ENCODE assay signal across 8 mouse cellular contexts in the genomic region with DNA sequence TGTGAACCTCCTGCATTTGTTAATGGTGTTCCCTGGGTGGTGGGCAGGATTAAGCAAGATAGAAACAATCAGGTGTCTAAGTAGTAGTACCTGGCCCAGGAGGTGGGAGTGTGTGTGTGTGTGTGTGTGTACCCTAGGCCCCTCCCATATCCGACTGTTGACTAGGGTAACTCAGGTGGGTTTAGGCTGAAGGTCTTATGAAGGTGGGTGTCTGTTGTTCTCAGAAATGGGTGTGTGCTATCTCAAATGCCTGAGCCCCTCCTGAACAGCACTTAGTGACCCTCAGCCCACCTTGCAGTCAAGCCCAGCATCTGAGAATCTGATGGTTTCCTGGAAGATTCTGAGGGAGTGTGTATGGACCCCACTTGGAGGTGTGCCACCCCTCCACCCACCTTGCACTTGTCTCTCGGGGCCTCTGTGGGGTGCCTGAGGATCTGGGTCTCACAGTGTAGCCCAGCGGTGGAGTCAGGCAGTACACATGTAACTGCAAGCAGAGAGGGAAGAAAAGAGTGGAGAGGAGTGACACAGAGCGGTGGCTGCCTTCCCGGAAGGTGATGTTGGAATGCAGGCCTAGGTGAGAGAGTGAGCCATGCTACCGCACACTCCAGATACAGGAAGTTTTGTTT. TPM values are rescaled to one million over a fixed set of nuclear protein-coding genes. Genes with fewer than 3 reads are reported as not detected.
A peak's percentile ranks its signal among the peaks of the same experiment; 100 is the strongest.
DNase-seq lines count a peak whose midpoint lies in the region; ATAC-seq lines count a peak whose summit lies in the region.

No protein-coding gene starts in this region.

- H3K4me1 ChIP-seq in hindbrain, embryonic 13.5 days (replicated peaks), result peaks cover 48% of the 10 kb centered on the region
- H3K4me1 ChIP-seq in hindbrain, embryonic 10.5 days (replicated peaks), result peaks cover 34% of the 10 kb centered on the region
- peaks cover 56% of the 10 kb centered on the region for H3K4me1 ChIP-seq in heart, embryonic 16.5 days (ENCODE audit: control insufficient read depth, insufficient read depth, low read length)
- peaks cover 34% of the 10 kb centered on the region for H3K4me1 ChIP-seq in stomach, embryonic 15.5 days

- peaks cover 18% of the 10 kb centered on the region for H3K36me3 ChIP-seq in hindbrain, embryonic 13.5 days
- H3K36me3 ChIP-seq in hindbrain, embryonic 10.5 days, result peaks cover 49% of the 10 kb centered on the region
- no peaks in the 10 kb centered on the region for H3K36me3 ChIP-seq in heart, embryonic 16.5 days (ENCODE audit: control insufficient read depth, insufficient read depth)
- no peaks in the 10 kb centered on the region for H3K36me3 ChIP-seq in stomach, embryonic 15.5 days

- no peak overlapping the region for H3K4me2 ChIP-seq in hindbrain, embryonic 13.5 days
- H3K4me2 ChIP-seq in heart, embryonic 16.5 days (ENCODE audit: low read depth, low read length), result peak overlapping the region; percentile 44
- no peak overlapping the region for H3K4me2 ChIP-seq in stomach, embryonic 15.5 days

- H3K9ac ChIP-seq in hindbrain, embryonic 13.5 days, result no peak overlapping the region
- H3K9ac ChIP-seq in heart, embryonic 16.5 days (ENCODE audit: low read length), result peak overlapping the region; percentile 73
- H3K9ac ChIP-seq in stomach, embryonic 15.5 days, result no peak overlapping the region

- ATAC-seq in hindbrain, embryonic 13.5 days (ENCODE audit: low FRiP score), result no peak
- no peak for ATAC-seq in heart, embryonic 16.5 days (replicated peaks; ENCODE audit: extremely low read depth, insufficient read depth, low FRiP score)
- ATAC-seq in stomach, embryonic 15.5 days (ENCODE audit: insufficient read depth, low FRiP score, low read depth), result no peak

- WGBS in hindbrain, embryonic 13.5 days, result 84% methylated on average over 6 of the region's 6 CpGs
- WGBS in hindbrain, embryonic 10.5 days, result 85% methylated on average over 6 of the region's 6 CpGs
- WGBS in heart, embryonic 16.5 days, result 56% methylated on average over 6 of the region's 6 CpGs
- 66% methylated on average over 6 of the region's 6 CpGs for WGBS in stomach, embryonic 15.5 days

- DNase-seq in hindbrain, embryonic 10.5 days (ENCODE audit: low spot score), result no peak
- peak; percentile 62 for DNase-seq in thymus, postnatal 0 days (ENCODE audit: low spot score)
- no peak for DNase-seq in thymus, postnatal 10 days (ENCODE audit: low spot score in 2 of 2)
- DNase-seq in adrenal gland, adult 8-10 months, result no peak
- DNase-seq in right cerebral cortex, postnatal 25 days, result no peak

- H3K9me3 ChIP-seq in hindbrain, embryonic 13.5 days, result no peaks in the 10 kb centered on the region
- H3K9me3 ChIP-seq in hindbrain, embryonic 10.5 days, result no peaks in the 10 kb centered on the region
- no peaks in the 10 kb centered on the region for H3K9me3 ChIP-seq in heart, embryonic 16.5 days (replicated peaks; ENCODE audit: control insufficient read depth, low read length)
- H3K9me3 ChIP-seq in stomach, embryonic 15.5 days, result no peaks in the 10 kb centered on the region

- no peak overlapping the region for H3K4me3 ChIP-seq in hindbrain, embryonic 13.5 days
- no peak overlapping the region for H3K4me3 ChIP-seq in hindbrain, embryonic 10.5 days
- no peak overlapping the region; the same call in 1 of the 2 replicates for H3K4me3 ChIP-seq in heart, embryonic 16.5 days (ENCODE audit: low read length)
- no peak overlapping the region for H3K4me3 ChIP-seq in stomach, embryonic 15.5 days (replicated peaks)

- peak overlapping the region; percentile 64; the same call in 1 of the 2 replicates for H3K27ac ChIP-seq in hindbrain, embryonic 13.5 days
- H3K27ac ChIP-seq in hindbrain, embryonic 10.5 days, result no peak overlapping the region
- peak overlapping the region; percentile 98 for H3K27ac ChIP-seq in heart, embryonic 16.5 days (ENCODE audit: low read length)
- H3K27ac ChIP-seq in stomach, embryonic 15.5 days, result peak overlapping the region; percentile 85

- H3K27me3 ChIP-seq in hindbrain, embryonic 13.5 days, result no peaks in the 10 kb centered on the region
- no peaks in the 10 kb centered on the region for H3K27me3 ChIP-seq in hindbrain, embryonic 10.5 days (ENCODE audit: insufficient read depth, poor library complexity, severe bottlenecking)
- no peaks in the 10 kb centered on the region for H3K27me3 ChIP-seq in heart, embryonic 16.5 days (ENCODE audit: control insufficient read depth, insufficient read depth, low read length)
- no peaks in the 10 kb centered on the region for H3K27me3 ChIP-seq in stomach, embryonic 15.5 days (replicated peaks)

RNA-seq across cellular contexts. Expression of a gene that starts 35.0 kb away (rescaled TPM):
- 34.5 and 35.5 TPM in 2 replicates for polyA plus RNA-seq in hindbrain, embryonic 13.5 days (2015; fragmentation: Nextera tagmentation; extraction: Ambion mirVana)
- polyA plus RNA-seq in hindbrain, embryonic 10.5 days (2016; fragmentation: Nextera tagmentation; extraction: Ambion mirVana), result 26.8 and 36.8 TPM in 2 replicates
- 22.4 and 26.4 TPM in 2 replicates for polyA plus RNA-seq in thymus, postnatal 0 days (2015; fragmentation: Nextera tagmentation; extraction: Ambion mirVana)
- polyA plus RNA-seq in heart, embryonic 16.5 days (2015; fragmentation: Nextera tagmentation; extraction: Ambion mirVana), result 35.5 and 35.7 TPM in 2 replicates
- polyA plus RNA-seq in stomach, embryonic 15.5 days (2015; fragmentation: Nextera tagmentation; extraction: Ambion mirVana), result 15.8 and 19.3 TPM in 2 replicates
- 10 to 100 TPM; 41.3 to 67.9 (median 53.3) TPM for total RNA-seq in adrenal gland, adult 8-10 months (2022)

RNA-seq across cellular contexts. Expression of a gene that starts 35.7 kb away (rescaled TPM):
- polyA plus RNA-seq in hindbrain, embryonic 13.5 days (2015; fragmentation: Nextera tagmentation; extraction: Ambion mirVana), result 86.8 and 90.1 TPM in 2 replicates
- 97.7 and 103 TPM in 2 replicates for polyA plus RNA-seq in hindbrain, embryonic 10.5 days (2016; fragmentation: Nextera tagmentation; extraction: Ambion mirVana)
- polyA plus RNA-seq in thymus, postnatal 0 days (2015; fragmentation: Nextera tagmentation; extraction: Ambion mirVana), result 64.6 and 70.2 TPM in 2 replicates
- 82.7 and 84.9 TPM in 2 replicates for polyA plus RNA-seq in heart, embryonic 16.5 days (2015; fragmentation: Nextera tagmentation; extraction: Ambion mirVana)
- polyA plus RNA-seq in stomach, embryonic 15.5 days (2015; fragmentation: Nextera tagmentation; extraction: Ambion mirVana), result 106 and 113 TPM in 2 replicates
- total RNA-seq in adrenal gland, adult 8-10 months (2022), result 100 to 1,000 TPM; 142 to 218 (median 163) TPM
